Mouse (Mus musculus): ENCODE measurements around the gene Iqgap1. TPM values are rescaled to one million over a fixed set of nuclear protein-coding genes. Genes with fewer than 3 reads are reported as not detected.

Gene Iqgap1
- polyA plus RNA-seq, 1 experiment, result 51.7 TPM

- no peak for DNase-seq (ENCODE audit: low spot score)
Measured at GRCm38 (mm10) chr7:80667190-80667589, 158.6 kb downstream of the Iqgap1 start.

- no peak for DNase-seq (ENCODE audit: low spot score)
Measured at GRCm38 (mm10) chr7:80666198-80666915, 159.4 kb downstream of the Iqgap1 start.

Other genes starting within 250 kb of the Iqgap1 start
- 12.0 and 16.4 TPM in 2 replicates for gene Crtc3, start 137.1 kb downstream of the Iqgap1 start, polyA plus RNA-seq (2012; rRNA removed)
- gene Zscan2, start 34.9 kb upstream of the Iqgap1 start, polyA plus RNA-seq (2012; rRNA removed), result 6.7 and 7.5 TPM in 2 replicates
- gene Wdr73, start 75.3 kb upstream of the Iqgap1 start, polyA plus RNA-seq (2012; rRNA removed), result 16.7 and 19.2 TPM in 2 replicates
- gene Nmb, start 79.1 kb upstream of the Iqgap1 start, polyA plus RNA-seq (2012; rRNA removed), result 4.2 and 5.5 TPM in 2 replicates
- gene Sec11a, start 121.8 kb upstream of the Iqgap1 start, polyA plus RNA-seq (2012; rRNA removed), result 105 and 113 TPM in 2 replicates
- 15.1 and 16.7 TPM in 2 replicates for gene Zfp592, start 167.7 kb upstream of the Iqgap1 start, polyA plus RNA-seq (2012; rRNA removed)
- 0.03 and 0.13 TPM in 2 replicates for gene Alpk3, start 231.6 kb upstream of the Iqgap1 start, polyA plus RNA-seq (2012; rRNA removed)